Mouse (Mus musculus) hindbrain, embryonic 12.5 days (tissue): ENCODE results near the gene Fam163a. TPM values are rescaled to one million over a fixed set of nuclear protein-coding genes. Genes with fewer than 3 reads are reported as not detected.

Source experiments
- ATAC-seq: fragments of 200-750 bp; cut with Nextera tagmentation; 2 replicates; pipeline ENCODE4 v1.8.0; 2017; ENCODE audit warnings: moderate TSS enrichment; ENCODE audit not compliant: low FRiP score
- H3K27ac ChIP-seq: fragments of 300-500 bp; sonication (generic); 2 replicates; pipeline ENCODE4 v1.5.1; 2016; ENCODE audit warnings: mild to moderate bottlenecking
- H3K27me3 ChIP-seq: fragments of 300-500 bp; sonication (generic); 2 replicates; pipeline ENCODE4 v1.6.1; 2016; ENCODE audit warnings: mild to moderate bottlenecking
- H3K36me3 ChIP-seq: fragments of 300-500 bp; sonication (generic); 2 replicates; pipeline ENCODE4 v1.6.1; 2016; ENCODE audit warnings: mild to moderate bottlenecking
- H3K4me1 ChIP-seq: fragments of 300-500 bp; sonication (generic); 2 replicates; pipeline ENCODE4 v1.6.1; 2016
- H3K4me2 ChIP-seq: fragments of 300-500 bp; sonication (generic); replicated peaks from 2 replicates; pipeline ENCODE4 v1.6.1; 2016; ENCODE audit warnings: mild to moderate bottlenecking
- H3K4me3 ChIP-seq: fragments of 300-500 bp; sonication (generic); 2 replicates; pipeline ENCODE4 v1.5.1; 2016; ENCODE audit warnings: mild to moderate bottlenecking
- H3K9ac ChIP-seq: fragments of 300-500 bp; sonication (generic); 2 replicates; pipeline ENCODE4 v1.6.1; 2016; ENCODE audit warnings: mild to moderate bottlenecking, moderate library complexity
- H3K9me3 ChIP-seq: fragments of 300-500 bp; sonication (generic); replicated peaks from 2 replicates; pipeline ENCODE4 v1.6.1; 2016; ENCODE audit warnings: mild to moderate bottlenecking
- WGBS: fragments of 180-500 bp; shearing (Covaris S2); methylation state at CpG from one replicate; pipeline ENCODE4 v1.1.7; 2016; 5-methylcytosine and 5-hydroxymethylcytosine counted together
- polyA plus RNA-seq: library from polyadenylated mRNA; unstranded; fragments of >200 nt; fragmentation: Nextera tagmentation; extraction: Ambion mirVana; gene quantifications from 2 replicates; pipeline ENCODE4 v1.2.1, GENCODE M21; 2016

Gene Fam163a
- polyA plus RNA-seq, 1 experiment from 2014 or later, result 7.9 TPM

GRCm38 (mm10) chr1:156107424-156107823, 97.4 kb downstream of the Fam163a start:
- WGBS, result 90% methylated on average over 2 of the region's 2 CpGs
- no peak overlapping the region for H3K27ac ChIP-seq
- no peaks in the 10 kb centered on the region; the same call in none of the 2 replicates for H3K27me3 ChIP-seq
- H3K9me3 ChIP-seq, result no peaks in the 10 kb centered on the region
- peaks cover 14% of the 10 kb centered on the region for H3K4me1 ChIP-seq
- no peaks in the 10 kb centered on the region for H3K36me3 ChIP-seq
- no peak overlapping the region for H3K9ac ChIP-seq
- H3K4me3 ChIP-seq, result no peak overlapping the region
- no peak for ATAC-seq
- H3K4me2 ChIP-seq, result no peak overlapping the region

DNA sequence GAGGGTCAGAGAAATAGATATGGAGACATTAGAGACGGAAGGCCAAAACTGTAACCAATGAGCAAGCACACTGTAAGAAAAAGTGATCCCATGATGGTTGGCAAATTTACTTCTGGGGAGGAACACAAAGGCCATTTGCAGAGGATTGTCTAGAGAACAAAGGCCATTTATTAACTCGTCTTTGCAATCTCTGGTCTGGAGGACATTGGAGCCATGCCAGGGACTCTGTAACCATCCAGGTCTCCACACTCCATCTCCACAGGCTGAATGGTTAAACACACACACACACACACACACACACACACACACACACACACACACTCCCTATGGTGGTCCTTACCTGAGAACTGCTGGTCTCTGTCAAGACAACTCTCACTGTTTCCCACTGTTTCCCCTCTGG, 99.4 kb downstream of the Fam163a start:
- H3K4me3 ChIP-seq, result no peak overlapping the region
- H3K27me3 ChIP-seq, result no peaks in the 10 kb centered on the region; the same call in 1 of the 2 replicates
- WGBS, result 62% methylated on average over 2 of the region's 2 CpGs
- no peak overlapping the region for H3K9ac ChIP-seq
- H3K9me3 ChIP-seq, result peaks cover 4% of the 10 kb centered on the region; the same call in 1 of the 2 replicates
- no peaks in the 10 kb centered on the region for H3K36me3 ChIP-seq
- H3K4me1 ChIP-seq, result 0 out of 2 replicates have a peak, but pooled peaks cover 4% of the 10 kb centered on the region
- ATAC-seq, result no peak
- no peak overlapping the region for H3K4me2 ChIP-seq
- no peak overlapping the region for H3K27ac ChIP-seq

DNA sequence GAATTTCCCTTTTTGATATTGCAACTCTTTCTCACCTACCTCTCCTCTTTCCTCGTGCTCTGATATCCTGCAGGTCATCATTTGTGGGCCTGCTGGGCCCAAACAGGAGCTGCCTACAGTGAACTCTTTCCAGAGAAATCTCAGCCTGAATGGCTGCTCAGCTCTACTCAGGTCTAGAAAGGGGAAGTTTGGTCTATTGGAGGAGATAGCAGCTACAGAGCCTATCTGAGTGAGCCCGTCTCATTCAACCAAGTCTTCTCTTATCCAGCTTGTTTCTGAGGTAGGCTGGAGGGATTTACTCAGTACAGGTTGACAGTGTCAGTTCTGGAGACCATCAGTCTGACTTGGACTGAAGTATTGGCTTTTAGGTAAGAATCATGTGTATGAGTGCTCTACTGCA, 101.1 kb downstream of the Fam163a start:
- 84% methylated on average over 2 of the region's 2 CpGs for WGBS
- ATAC-seq, result no peak
- 0 out of 2 replicates have a peak, but pooled peaks cover 2% of the 10 kb centered on the region for H3K4me1 ChIP-seq

GRCm38 (mm10) chr1:156091811-156092210, 113.0 kb downstream of the Fam163a start:
- 88% methylated on average over 4 of the region's 4 CpGs for WGBS
- H3K36me3 ChIP-seq, result no peaks in the 10 kb centered on the region
- peaks cover 17% of the 10 kb centered on the region for H3K4me1 ChIP-seq
- no peak overlapping the region for H3K4me3 ChIP-seq
- no peak for ATAC-seq
- no peaks in the 10 kb centered on the region for H3K9me3 ChIP-seq
- H3K4me2 ChIP-seq, result no peak overlapping the region
- no peaks in the 10 kb centered on the region for H3K27me3 ChIP-seq
- H3K9ac ChIP-seq, result no peak overlapping the region
- no peak overlapping the region for H3K27ac ChIP-seq

More for the DNA sequence above, 101.1 kb downstream of the Fam163a start:
- Histone ChIP-seq H3K27me3 (no peaks in the 10 kb centered on the region; the same call in 1 of the 2 replicates), H3K4me3 (no peak overlapping the region), H3K27ac (no peak overlapping the region), H3K9me3 (peaks cover 4% of the 10 kb centered on the region; the same call in 1 of the 2 replicates), H3K9ac (no peak overlapping the region), H3K36me3 (no peaks in the 10 kb centered on the region), H3K4me2 (no peak overlapping the region)

- peaks cover 17% of the 10 kb centered on the region for H3K4me1 ChIP-seq
- H3K9ac ChIP-seq, result no peak overlapping the region
- H3K36me3 ChIP-seq, result no peaks in the 10 kb centered on the region
- no peak overlapping the region for H3K4me3 ChIP-seq
- ATAC-seq, result peak; percentile 94
- WGBS, result 45% methylated on average over 4 of the region's 4 CpGs
- peak overlapping the region; percentile 55 for H3K27ac ChIP-seq
- no peaks in the 10 kb centered on the region for H3K27me3 ChIP-seq
- H3K4me2 ChIP-seq, result no peak overlapping the region
- no peaks in the 10 kb centered on the region for H3K9me3 ChIP-seq
These were observed 114.8 kb downstream of the Fam163a start for GRCm38 (mm10) chr1:156090042-156090441.

GRCm38 (mm10) chr1:156089561-156089960, 115.3 kb downstream of the Fam163a start:
- Histone ChIP-seq H3K9ac (no peak overlapping the region), H3K27me3 (no peaks in the 10 kb centered on the region), H3K4me1 (peaks cover 17% of the 10 kb centered on the region), H3K4me2 (no peak overlapping the region), H3K9me3 (no peaks in the 10 kb centered on the region), H3K4me3 (no peak overlapping the region), H3K27ac (0 out of 2 replicates have a peak overlapping the region, but pooled peaks have one; percentile 1), H3K36me3 (no peaks in the 10 kb centered on the region)
- 64% methylated on average over 8 of the region's 8 CpGs for WGBS
- ATAC-seq, result peak; percentile 44; the same call in 1 of the 2 replicates

- ATAC-seq, result no peak
These were observed 117.2 kb downstream of the Fam163a start for GRCm38 (mm10) chr1:156087586-156087985.

GRCm38 (mm10) chr1:156085770-156086169, 119.1 kb downstream of the Fam163a start:
- no peak for ATAC-seq
- H3K27me3 ChIP-seq, result no peaks in the 10 kb centered on the region
- no peak overlapping the region for H3K4me2 ChIP-seq
- no peak overlapping the region for H3K27ac ChIP-seq
- H3K4me1 ChIP-seq, result peaks cover 11% of the 10 kb centered on the region
- no peak overlapping the region for H3K4me3 ChIP-seq
- H3K9ac ChIP-seq, result no peak overlapping the region
- WGBS, result 62% methylated on average over 5 of the region's 5 CpGs
- H3K9me3 ChIP-seq, result no peaks in the 10 kb centered on the region
- no peaks in the 10 kb centered on the region for H3K36me3 ChIP-seq

More at GRCm38 (mm10) chr1:156087586-156087985, 117.2 kb downstream of the Fam163a start:
- Histone ChIP-seq H3K27me3 (no peaks in the 10 kb centered on the region), H3K27ac (no peak overlapping the region), H3K4me2 (no peak overlapping the region), H3K4me1 (peaks cover 17% of the 10 kb centered on the region), H3K9ac (no peak overlapping the region), H3K36me3 (no peaks in the 10 kb centered on the region), H3K4me3 (no peak overlapping the region), H3K9me3 (no peaks in the 10 kb centered on the region)
- WGBS, result 82% methylated on average over 5 of the region's 5 CpGs

DNA sequence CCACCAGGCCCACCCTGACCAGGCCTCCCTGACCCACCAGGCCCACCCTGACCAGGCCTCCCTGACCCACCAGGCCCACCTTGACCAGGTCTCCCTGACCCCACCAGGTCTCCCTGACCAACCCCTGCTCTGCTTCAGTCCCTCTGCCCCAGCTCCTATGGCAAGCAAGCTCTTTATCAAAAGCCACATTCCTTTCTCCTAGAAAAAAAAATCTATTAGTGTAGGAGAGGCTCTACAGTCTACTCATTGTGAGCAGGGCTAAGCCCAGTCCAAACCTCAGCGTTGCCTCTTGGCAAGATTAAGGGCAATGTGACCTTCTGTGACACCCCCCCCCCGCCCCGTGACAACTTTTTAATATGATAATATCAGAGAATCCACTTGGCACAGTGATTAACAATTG, 120.2 kb downstream of the Fam163a start:
- Histone ChIP-seq H3K9me3 (no peaks in the 10 kb centered on the region), H3K9ac (no peak overlapping the region), H3K4me2 (no peak overlapping the region), H3K27me3 (no peaks in the 10 kb centered on the region), H3K27ac (no peak overlapping the region), H3K4me3 (no peak overlapping the region), H3K4me1 (no peaks in the 10 kb centered on the region), H3K36me3 (no peaks in the 10 kb centered on the region)
- ATAC-seq, result no peak
- WGBS, result 63% methylated on average over 3 of the region's 3 CpGs

DNA sequence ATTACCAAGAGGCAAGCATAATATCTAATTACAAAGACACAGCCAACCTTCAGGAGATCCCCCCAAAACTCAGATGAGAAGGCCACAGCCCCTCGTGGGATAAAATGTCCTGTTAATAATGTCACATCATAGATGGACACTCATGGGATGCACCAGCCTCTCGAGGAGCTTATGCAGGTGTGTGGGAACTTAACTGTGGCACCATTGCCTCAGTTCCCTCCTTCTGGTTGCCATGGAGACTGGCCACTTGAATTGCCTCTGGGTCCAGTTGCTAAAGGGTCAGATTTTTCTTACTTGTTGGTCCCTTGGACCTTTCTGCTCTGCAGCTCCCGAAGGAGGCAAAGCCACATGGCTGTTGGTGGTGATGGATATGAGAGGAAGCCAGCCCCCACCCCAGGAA, 127.2 kb downstream of the Fam163a start:
- WGBS, result 65% methylated on average over 3 of the region's 3 CpGs

DNA sequence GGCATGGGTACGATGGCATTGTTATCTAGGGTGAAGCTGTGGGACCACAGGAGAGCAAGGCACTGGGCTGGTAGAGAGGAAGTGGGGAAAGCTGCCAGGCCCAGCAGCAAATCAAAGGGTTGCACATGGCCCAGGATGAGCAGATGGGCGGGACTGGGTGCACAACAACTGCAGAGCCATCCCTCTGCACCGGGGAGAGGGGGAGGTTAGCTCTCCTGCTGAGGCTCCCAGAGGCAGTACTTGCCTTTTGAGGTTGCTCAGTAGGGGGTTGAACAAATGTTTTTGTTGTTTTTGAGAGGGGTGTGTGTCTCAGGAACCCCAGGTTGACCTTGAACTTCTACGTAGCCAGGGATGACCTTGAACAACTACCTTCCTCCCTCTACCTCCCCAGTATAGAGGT, 128.4 kb downstream of the Fam163a start:
- Histone ChIP-seq H3K27ac (no peak overlapping the region), H3K36me3 (no peaks in the 10 kb centered on the region), H3K4me1 (peaks cover 8% of the 10 kb centered on the region; the same call in 1 of the 2 replicates), H3K9me3 (no peaks in the 10 kb centered on the region), H3K4me2 (no peak overlapping the region), H3K4me3 (no peak overlapping the region), H3K9ac (no peak overlapping the region), H3K27me3 (no peaks in the 10 kb centered on the region; the same call in 1 of the 2 replicates)
- 48% methylated on average over 4 of the region's 4 CpGs for WGBS
- no peak for ATAC-seq

More for the DNA sequence above, 127.2 kb downstream of the Fam163a start:
- Histone ChIP-seq H3K4me2 (no peak overlapping the region), H3K4me3 (no peak overlapping the region), H3K9me3 (no peaks in the 10 kb centered on the region), H3K36me3 (no peaks in the 10 kb centered on the region), H3K9ac (no peak overlapping the region), H3K27me3 (no peaks in the 10 kb centered on the region; the same call in 1 of the 2 replicates), H3K4me1 (peaks cover 8% of the 10 kb centered on the region; the same call in 1 of the 2 replicates), H3K27ac (no peak overlapping the region)
- no peak for ATAC-seq

GRCm38 (mm10) chr1:156074575-156074974, 130.3 kb downstream of the Fam163a start:
- Histone ChIP-seq H3K9ac (no peak overlapping the region), H3K4me3 (no peak overlapping the region), H3K27ac (no peak overlapping the region), H3K27me3 (no peaks in the 10 kb centered on the region; the same call in 1 of the 2 replicates), H3K4me1 (peaks cover 8% of the 10 kb centered on the region; the same call in 1 of the 2 replicates), H3K36me3 (no peaks in the 10 kb centered on the region), H3K9me3 (no peaks in the 10 kb centered on the region), H3K4me2 (no peak overlapping the region)
- 41% methylated on average over 8 of the region's 8 CpGs for WGBS
- no peak for ATAC-seq

GRCm38 (mm10) chr1:156073169-156073821, 131.5 kb downstream of the Fam163a start:
- peaks cover 8% of the 10 kb centered on the region; the same call in 1 of the 2 replicates for H3K4me1 ChIP-seq
- H3K4me3 ChIP-seq, result no peak overlapping the region
- no peak overlapping the region for H3K9ac ChIP-seq
- no peak for ATAC-seq
- H3K36me3 ChIP-seq, result no peaks in the 10 kb centered on the region
- H3K4me2 ChIP-seq, result no peak overlapping the region
- no peak overlapping the region for H3K27ac ChIP-seq
- H3K27me3 ChIP-seq, result no peaks in the 10 kb centered on the region
- H3K9me3 ChIP-seq, result no peaks in the 10 kb centered on the region
- WGBS, result 60% methylated on average over 15 of the region's 15 CpGs
